Mouse (Mus musculus): ENCODE results near the gene Itpk1. TPM values are rescaled to one million over a fixed set of nuclear protein-coding genes. Genes with fewer than 3 reads are reported as not detected.

Gene Itpk1
- total RNA-seq, 1 experiment from 2014 or later = 12.0 TPM

DNA sequence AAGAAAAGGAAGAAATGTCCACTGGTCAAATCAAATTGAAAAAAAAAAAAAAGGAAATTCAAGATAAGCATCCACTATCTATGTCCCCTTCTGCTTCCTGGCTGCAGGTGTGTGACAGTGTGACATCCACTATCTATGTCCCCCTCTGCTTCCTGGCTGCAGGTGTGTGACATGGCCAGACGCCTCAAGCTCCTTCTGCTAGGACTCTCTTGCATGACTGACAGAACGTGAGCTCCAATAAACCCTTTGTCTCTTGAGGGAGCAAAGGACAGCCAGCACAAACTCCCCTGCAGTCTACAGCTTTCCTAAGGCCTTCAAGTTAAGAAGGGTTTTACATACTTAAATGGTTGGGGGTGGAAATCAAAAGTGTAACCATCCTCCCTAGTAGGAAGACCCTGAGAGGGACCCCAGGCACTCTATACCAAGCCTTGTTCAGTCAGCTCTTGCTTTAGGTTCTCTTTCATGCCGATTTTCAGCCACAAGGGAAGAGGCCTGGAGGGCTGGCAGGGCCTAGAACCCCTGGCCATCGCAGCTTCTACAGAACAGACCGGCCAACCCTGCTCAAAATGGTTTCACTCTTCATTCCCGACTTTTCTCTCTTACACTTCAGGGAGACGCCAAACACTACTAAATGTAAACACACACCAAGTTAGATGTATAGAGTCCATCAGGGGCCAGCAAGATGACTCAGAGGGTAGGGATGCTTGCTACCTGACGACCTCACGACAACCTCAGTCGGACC lies 10.1 kb upstream of the Itpk1 start:
- peak; percentile 17; the same call in 1 of the 2 replicates for ATAC-seq (replicated peaks; ENCODE audit: low read depth, poor library complexity, severe bottlenecking)

DNA sequence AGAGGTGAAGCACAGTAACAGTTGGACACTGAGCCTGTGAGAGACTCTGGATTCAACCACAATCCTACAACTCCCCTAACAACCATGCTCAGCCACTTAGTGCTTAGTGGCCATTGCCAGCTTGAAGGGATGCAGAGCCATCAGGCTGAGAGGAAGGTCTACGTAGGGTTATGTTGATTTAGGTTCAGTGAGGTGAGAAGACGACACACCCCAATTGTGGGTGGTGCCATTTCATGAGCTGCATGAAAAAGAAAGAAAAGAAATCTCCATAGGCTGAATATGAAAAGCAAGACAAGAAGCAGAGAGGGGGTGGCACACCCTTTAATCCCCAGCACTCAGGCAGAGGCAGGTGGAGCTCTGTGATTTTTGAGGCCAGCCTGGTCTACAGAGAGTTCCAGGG lies 9.4 kb upstream of the Itpk1 start:
- ATAC-seq (replicated peaks; ENCODE audit: low read depth, poor library complexity, severe bottlenecking) = no peak

DNA sequence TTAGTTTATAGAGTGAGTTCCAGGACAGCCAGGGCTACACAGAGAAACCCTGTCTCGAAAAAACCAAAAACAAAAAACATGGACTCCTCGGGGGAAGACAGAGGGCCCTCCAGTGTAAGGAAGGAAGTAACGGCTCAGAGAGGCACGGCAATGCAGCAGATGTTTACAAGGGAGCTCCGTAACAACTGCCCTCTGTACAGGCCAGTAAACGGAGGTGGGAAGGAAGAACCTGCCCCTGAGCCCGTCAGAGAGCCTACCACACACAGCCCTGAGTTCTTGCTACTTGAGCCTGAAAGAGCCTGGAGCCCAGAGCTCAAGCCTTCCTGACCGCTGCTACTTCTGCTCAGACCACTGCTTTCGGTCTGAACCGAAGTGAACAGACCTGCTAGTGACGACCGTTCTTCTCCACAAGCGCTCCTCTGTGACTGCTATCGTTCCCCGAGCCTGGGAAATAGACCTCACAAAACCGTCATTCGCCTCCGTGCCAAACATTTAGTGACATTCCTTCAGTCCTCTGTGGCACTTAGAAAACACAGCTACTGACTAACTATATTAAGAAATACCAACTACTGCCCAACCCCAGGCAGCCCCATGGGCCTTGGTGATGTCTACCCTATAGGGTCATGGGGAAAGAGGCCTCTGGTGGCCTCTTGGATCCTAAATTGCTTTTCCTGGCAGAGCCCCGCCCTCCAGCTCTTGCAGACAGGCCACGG lies 8.6 kb upstream of the Itpk1 start:
- peak; percentile 59; the same call in 1 of the 2 replicates for ATAC-seq (replicated peaks; ENCODE audit: low read depth, poor library complexity, severe bottlenecking)

GRCm38 (mm10) chr12:102710851-102711375 lies 6.2 kb upstream of the Itpk1 start:
- no peak for ATAC-seq (replicated peaks; ENCODE audit: low read depth, poor library complexity, severe bottlenecking)

- no peak for ATAC-seq (replicated peaks; ENCODE audit: low read depth, poor library complexity, severe bottlenecking)
These were observed 5.2 kb upstream of the Itpk1 start for GRCm38 (mm10) chr12:102709896-102710295.

GRCm38 (mm10) chr12:102708220-102708619 lies 3.5 kb upstream of the Itpk1 start:
- ATAC-seq (replicated peaks; ENCODE audit: low read depth, poor library complexity, severe bottlenecking) = no peak

GRCm38 (mm10) chr12:102706833-102707463 lies 2.2 kb upstream of the Itpk1 start:
- no peak for ATAC-seq (replicated peaks; ENCODE audit: low read depth, poor library complexity, severe bottlenecking)

- ATAC-seq (replicated peaks; ENCODE audit: low read depth, poor library complexity, severe bottlenecking) = no peak
These were observed 1.3 kb upstream of the Itpk1 start for GRCm38 (mm10) chr12:102705906-102706640.

DNA sequence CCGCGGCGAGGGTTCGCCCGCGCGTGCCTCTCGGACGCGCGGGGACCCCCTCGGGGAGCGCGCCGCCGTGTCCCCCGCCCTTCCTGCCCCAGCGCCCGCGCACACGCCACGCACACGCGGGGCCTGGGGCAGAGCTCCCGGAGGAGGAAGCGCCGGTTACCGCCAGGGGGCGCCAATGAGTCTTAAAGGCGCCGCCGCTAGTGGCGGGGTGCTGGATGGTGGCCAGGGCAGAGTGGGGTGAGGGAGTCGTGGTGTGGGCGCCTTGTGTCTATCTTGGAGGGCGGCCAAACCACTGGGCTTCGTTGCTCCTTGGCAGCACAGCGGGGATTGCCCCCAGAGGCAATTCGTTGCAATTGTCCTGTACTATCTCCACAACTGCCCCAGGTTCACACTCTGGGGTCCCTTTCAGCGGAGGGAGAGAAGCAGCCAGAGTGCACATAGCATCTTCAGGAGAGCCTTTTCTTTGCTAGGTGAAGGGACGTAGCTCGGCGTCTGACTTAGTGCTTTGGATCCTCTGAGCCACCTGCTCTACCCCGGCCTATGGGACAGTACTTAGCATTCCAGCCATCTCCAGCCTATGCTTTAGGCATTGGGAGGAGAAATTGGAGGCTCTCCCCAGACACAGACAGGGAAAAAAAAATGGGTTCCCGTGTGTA lies 614 bp upstream of the Itpk1 start:
- ATAC-seq (replicated peaks; ENCODE audit: low read depth, poor library complexity, severe bottlenecking) = peak; percentile 73

DNA sequence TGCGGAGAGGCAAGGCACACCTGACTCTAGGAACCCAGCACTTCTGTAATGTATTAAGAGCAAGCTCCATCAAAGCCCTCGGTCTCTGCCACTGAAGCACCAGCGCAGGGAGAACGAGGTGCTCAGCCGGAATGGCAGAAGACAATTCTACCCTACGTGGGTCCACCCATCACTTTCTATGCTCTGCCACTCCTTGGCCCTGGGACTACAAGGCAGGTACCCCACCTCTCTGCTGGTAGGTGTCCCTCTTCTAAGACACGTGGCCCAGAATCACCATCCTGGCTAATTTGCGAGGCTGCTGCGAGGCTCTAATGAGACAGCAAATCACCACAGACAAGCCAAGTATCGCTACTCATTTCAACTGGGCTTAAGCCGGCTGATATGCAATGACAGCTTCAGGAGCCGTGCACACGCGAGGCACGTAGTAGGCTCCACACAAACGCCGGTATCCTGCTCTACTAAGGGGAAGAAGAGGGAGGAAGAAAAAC lies 765 bp downstream of the Itpk1 start:
- ATAC-seq (replicated peaks; ENCODE audit: low read depth, poor library complexity, severe bottlenecking) = no peak

GRCm38 (mm10) chr12:102703441-102703840 lies 1.3 kb downstream of the Itpk1 start:
- ATAC-seq (replicated peaks; ENCODE audit: low read depth, poor library complexity, severe bottlenecking) = no peak

- no peak for ATAC-seq (replicated peaks; ENCODE audit: low read depth, poor library complexity, severe bottlenecking)
These were observed 1.7 kb downstream of the Itpk1 start for GRCm38 (mm10) chr12:102703111-102703412.

DNA sequence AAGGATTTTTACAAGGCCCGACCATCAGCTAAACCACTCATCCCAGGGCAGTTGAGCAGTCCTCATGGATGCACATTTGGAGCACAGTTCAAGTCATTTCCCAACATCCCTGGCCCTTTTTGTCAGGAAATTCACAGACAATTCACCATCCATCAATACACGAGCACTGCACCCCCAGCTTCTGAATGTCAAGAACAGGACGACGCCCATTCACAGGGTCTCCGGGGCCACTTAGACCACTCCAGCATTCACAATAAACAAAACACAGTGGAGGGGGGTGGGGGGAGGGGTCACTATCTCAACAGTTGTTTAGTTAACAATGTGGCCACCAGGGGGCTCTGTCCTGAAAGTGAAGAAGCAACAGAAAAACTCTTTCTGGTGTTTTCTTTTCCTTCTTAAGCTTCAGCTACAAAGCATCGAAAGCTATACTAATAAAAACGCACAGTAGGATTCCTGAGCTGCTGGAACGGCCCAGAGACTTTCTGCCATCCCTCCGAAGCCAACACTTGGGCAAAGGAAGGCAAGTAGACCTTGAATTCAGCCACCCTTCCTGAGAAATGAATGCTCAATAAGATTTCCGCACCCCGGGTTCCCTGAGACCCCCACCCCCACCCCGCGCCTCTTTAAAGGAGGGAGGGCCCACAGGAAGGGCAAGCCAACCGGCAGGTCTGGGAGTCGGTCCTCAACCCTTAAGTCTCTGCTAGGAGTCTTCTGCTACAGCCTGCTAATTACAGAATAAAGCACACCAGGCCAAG lies 2.2 kb downstream of the Itpk1 start:
- peak; percentile 19; the same call in 1 of the 2 replicates for ATAC-seq (replicated peaks; ENCODE audit: low read depth, poor library complexity, severe bottlenecking)

GRCm38 (mm10) chr12:102701691-102702207 lies 3.0 kb downstream of the Itpk1 start:
- ATAC-seq (replicated peaks; ENCODE audit: low read depth, poor library complexity, severe bottlenecking) = no peak

DNA sequence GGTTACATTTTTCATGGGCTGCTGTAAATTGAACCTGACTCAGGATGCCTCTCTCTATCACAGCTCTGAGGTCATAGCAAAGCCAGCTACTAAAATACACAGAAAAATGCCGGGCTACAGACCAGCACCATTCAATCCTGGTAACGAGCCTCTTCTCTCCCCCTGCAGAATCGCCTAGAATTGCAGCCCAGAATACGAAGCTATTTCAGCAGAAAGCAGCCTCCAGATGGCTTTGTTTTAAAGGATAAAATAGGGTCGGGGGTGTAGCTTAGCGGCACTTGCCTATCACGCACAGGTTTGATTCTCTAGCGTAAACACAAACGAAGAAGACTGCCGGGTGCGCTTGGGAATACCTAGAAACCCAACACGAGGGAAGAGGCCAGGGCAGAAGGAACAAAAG lies 4.3 kb downstream of the Itpk1 start:
- no peak for ATAC-seq (replicated peaks; ENCODE audit: low read depth, poor library complexity, severe bottlenecking)

GRCm38 (mm10) chr12:102699156-102699555 lies 5.6 kb downstream of the Itpk1 start:
- no peak for ATAC-seq (replicated peaks; ENCODE audit: low read depth, poor library complexity, severe bottlenecking)

DNA sequence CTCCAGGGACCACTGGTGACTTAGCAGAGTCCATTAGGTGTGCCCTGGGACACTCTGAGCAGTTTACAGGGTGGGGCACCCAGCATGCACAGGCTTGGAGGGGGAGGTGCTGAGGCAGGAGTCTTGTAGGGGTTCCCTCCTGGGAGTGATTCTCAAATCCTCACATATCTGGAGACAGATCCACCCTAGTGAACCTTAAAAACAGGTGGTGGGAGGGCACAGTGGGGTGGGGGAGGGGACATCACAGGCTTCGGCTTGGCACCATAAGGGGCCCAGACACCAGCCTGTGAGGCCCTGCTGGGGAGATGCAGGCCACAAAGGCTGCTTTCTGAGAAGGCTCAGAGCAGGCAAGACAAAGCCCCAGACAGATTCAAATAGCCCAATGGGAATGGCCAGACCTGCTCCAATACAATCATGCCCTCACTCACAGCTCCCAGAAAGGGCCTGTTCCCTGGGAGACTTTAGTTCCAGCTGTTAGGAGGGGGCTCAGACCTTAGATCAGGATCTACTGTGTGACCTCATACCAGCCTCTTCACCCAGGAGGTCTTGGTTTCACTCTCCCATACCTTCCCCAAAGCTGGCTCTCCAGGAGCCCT lies 6.5 kb downstream of the Itpk1 start:
- ATAC-seq (replicated peaks; ENCODE audit: low read depth, poor library complexity, severe bottlenecking) = no peak

DNA sequence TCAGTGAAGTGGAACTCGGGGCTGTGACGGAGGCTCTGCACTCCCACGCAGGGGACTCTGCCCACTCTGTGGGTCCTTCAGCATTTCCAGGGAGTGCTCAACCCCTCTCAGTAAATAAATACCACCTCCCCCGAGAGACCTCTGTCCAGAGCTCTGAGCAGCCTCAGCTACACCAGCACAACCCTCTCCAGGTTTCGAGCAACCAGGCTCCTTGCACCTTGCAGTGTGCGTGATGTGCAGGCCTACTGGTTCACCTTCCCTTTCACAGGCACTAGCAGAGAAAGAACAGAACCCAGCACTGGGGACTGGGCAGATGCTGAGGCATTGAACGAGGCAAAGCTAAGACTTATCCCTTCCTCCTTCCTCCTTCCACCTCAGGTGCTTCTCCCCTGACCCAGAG lies 7.3 kb downstream of the Itpk1 start:
- no peak for ATAC-seq (replicated peaks; ENCODE audit: low read depth, poor library complexity, severe bottlenecking)
